Mouse (Mus musculus): ENCODE measurements at regions not wholly inside any gene's neighbourhood (a gene's known extent, or its start where the extent isn't known, plus 50 kb on each side); places are given as distances from the start of the nearest gene placed in this dataset.

- ATAC-seq (replicated peaks; ENCODE audit: extremely low read depth, insufficient read depth, low FRiP score), result no peak
- Histone ChIP-seq H3K4me2 (ENCODE audit: low read depth, low read length) (no peak overlapping the region), H3K9ac (ENCODE audit: low read length) (no peak overlapping the region), H3K9me3 (replicated peaks; ENCODE audit: control insufficient read depth, low read length) (no peaks in the 10 kb centered on the region), H3K27ac (ENCODE audit: low read length) (no peak overlapping the region), H3K4me1 (ENCODE audit: control insufficient read depth, insufficient read depth, low read length) (no peaks in the 10 kb centered on the region), H3K36me3 (ENCODE audit: control insufficient read depth, insufficient read depth) (no peaks in the 10 kb centered on the region), H3K27me3 (ENCODE audit: control insufficient read depth, insufficient read depth, low read length) (no peaks in the 10 kb centered on the region), H3K4me3 (ENCODE audit: low read length) (no peak overlapping the region)
- 72% methylated on average over 4 of the region's 4 CpGs for WGBS
Measured at GRCm38 (mm10) chr9:34143131-34143795, 342.4 kb upstream of the Kirrel3 start.

GRCm38 (mm10) chr9:34155240-34156019, 330.3 kb upstream of the Kirrel3 start:
- H3K4me2 ChIP-seq (ENCODE audit: low read depth, low read length), result no peak overlapping the region
- ATAC-seq (replicated peaks; ENCODE audit: extremely low read depth, insufficient read depth, low FRiP score), result no peak

DNA sequence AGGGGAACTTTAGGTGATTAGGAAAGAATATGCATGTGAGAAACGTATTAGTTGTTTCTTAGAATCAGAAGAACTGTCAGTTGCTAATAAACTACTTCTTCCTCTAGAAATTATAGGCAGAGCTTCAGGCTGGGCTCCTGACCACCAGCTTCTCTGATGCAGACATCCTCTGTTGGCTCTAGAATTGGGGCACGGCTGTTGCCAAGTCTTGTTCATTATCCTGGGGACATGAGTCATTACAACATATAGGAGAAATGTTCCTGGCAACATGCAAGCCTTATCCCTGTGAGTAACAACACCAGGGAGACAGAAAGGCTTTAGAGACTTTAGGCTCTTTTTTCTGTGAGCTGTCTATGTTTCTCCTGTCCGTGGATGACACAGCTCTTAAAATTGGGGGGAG, 329.1 kb upstream of the Kirrel3 start:
- Histone ChIP-seq H3K4me1 (ENCODE audit: control insufficient read depth, insufficient read depth, low read length) (no peaks in the 10 kb centered on the region), H3K27me3 (ENCODE audit: control insufficient read depth, insufficient read depth, low read length) (no peaks in the 10 kb centered on the region), H3K9ac (ENCODE audit: low read length) (no peak overlapping the region), H3K4me2 (ENCODE audit: low read depth, low read length) (no peak overlapping the region), H3K4me3 (ENCODE audit: low read length) (no peak overlapping the region), H3K36me3 (ENCODE audit: control insufficient read depth, insufficient read depth) (no peaks in the 10 kb centered on the region), H3K27ac (ENCODE audit: low read length) (no peak overlapping the region), H3K9me3 (replicated peaks; ENCODE audit: control insufficient read depth, low read length) (no peaks in the 10 kb centered on the region)
- WGBS, result 46% methylated on average over 3 of the region's 3 CpGs
- no peak for ATAC-seq (replicated peaks; ENCODE audit: extremely low read depth, insufficient read depth, low FRiP score)

More at GRCm38 (mm10) chr9:34155240-34156019, 330.3 kb upstream of the Kirrel3 start:
- WGBS, result 64% methylated on average over 11 of the region's 11 CpGs
- H3K4me1 ChIP-seq (ENCODE audit: control insufficient read depth, insufficient read depth, low read length), result no peaks in the 10 kb centered on the region
- H3K4me3 ChIP-seq (ENCODE audit: low read length), result no peak overlapping the region
- H3K9me3 ChIP-seq (replicated peaks; ENCODE audit: control insufficient read depth, low read length), result no peaks in the 10 kb centered on the region
- H3K27ac ChIP-seq (ENCODE audit: low read length), result no peak overlapping the region
- H3K9ac ChIP-seq (ENCODE audit: low read length), result no peak overlapping the region
- no peaks in the 10 kb centered on the region for H3K27me3 ChIP-seq (ENCODE audit: control insufficient read depth, insufficient read depth, low read length)
- H3K36me3 ChIP-seq (ENCODE audit: control insufficient read depth, insufficient read depth), result no peaks in the 10 kb centered on the region

GRCm38 (mm10) chr9:34161119-34161518, 324.6 kb upstream of the Kirrel3 start:
- Histone ChIP-seq H3K27me3 (ENCODE audit: control insufficient read depth, insufficient read depth, low read length) (no peaks in the 10 kb centered on the region), H3K4me3 (ENCODE audit: low read length) (no peak overlapping the region), H3K36me3 (ENCODE audit: control insufficient read depth, insufficient read depth) (no peaks in the 10 kb centered on the region), H3K4me1 (ENCODE audit: control insufficient read depth, insufficient read depth, low read length) (no peaks in the 10 kb centered on the region), H3K4me2 (ENCODE audit: low read depth, low read length) (no peak overlapping the region), H3K27ac (ENCODE audit: low read length) (no peak overlapping the region), H3K9ac (ENCODE audit: low read length) (no peak overlapping the region), H3K9me3 (replicated peaks; ENCODE audit: control insufficient read depth, low read length) (no peaks in the 10 kb centered on the region)
- ATAC-seq (replicated peaks; ENCODE audit: extremely low read depth, insufficient read depth, low FRiP score), result no peak
- 57% methylated on average over 3 of the region's 3 CpGs for WGBS

GRCm38 (mm10) chr9:34186314-34186713, 299.4 kb upstream of the Kirrel3 start:
- Histone ChIP-seq H3K4me1 (ENCODE audit: control insufficient read depth, insufficient read depth, low read length) (no peaks in the 10 kb centered on the region), H3K4me2 (ENCODE audit: low read depth, low read length) (no peak overlapping the region), H3K4me3 (ENCODE audit: low read length) (no peak overlapping the region), H3K9ac (ENCODE audit: low read length) (no peak overlapping the region), H3K27ac (ENCODE audit: low read length) (no peak overlapping the region), H3K9me3 (replicated peaks; ENCODE audit: control insufficient read depth, low read length) (no peaks in the 10 kb centered on the region), H3K36me3 (ENCODE audit: control insufficient read depth, insufficient read depth) (no peaks in the 10 kb centered on the region), H3K27me3 (ENCODE audit: control insufficient read depth, insufficient read depth, low read length) (no peaks in the 10 kb centered on the region)
- ATAC-seq (replicated peaks; ENCODE audit: extremely low read depth, insufficient read depth, low FRiP score), result no peak
- WGBS, result 54% methylated on average over 4 of the region's 4 CpGs

- Histone ChIP-seq H3K9ac (ENCODE audit: low read length) (no peak overlapping the region), H3K4me3 (ENCODE audit: low read length) (no peak overlapping the region), H3K4me2 (ENCODE audit: low read depth, low read length) (no peak overlapping the region), H3K27me3 (ENCODE audit: control insufficient read depth, insufficient read depth, low read length) (no peaks in the 10 kb centered on the region), H3K9me3 (replicated peaks; ENCODE audit: control insufficient read depth, low read length) (no peaks in the 10 kb centered on the region), H3K36me3 (ENCODE audit: control insufficient read depth, insufficient read depth) (no peaks in the 10 kb centered on the region), H3K27ac (ENCODE audit: low read length) (no peak overlapping the region), H3K4me1 (ENCODE audit: control insufficient read depth, insufficient read depth, low read length) (no peaks in the 10 kb centered on the region)
- ATAC-seq (replicated peaks; ENCODE audit: extremely low read depth, insufficient read depth, low FRiP score), result no peak
Measured at GRCm38 (mm10) chr9:34192542-34192941, 293.2 kb upstream of the Kirrel3 start.

- no peak for ATAC-seq (replicated peaks; ENCODE audit: extremely low read depth, insufficient read depth, low FRiP score)
- Histone ChIP-seq H3K36me3 (ENCODE audit: control insufficient read depth, insufficient read depth) (no peaks in the 10 kb centered on the region), H3K27ac (ENCODE audit: low read length) (no peak overlapping the region), H3K4me1 (ENCODE audit: control insufficient read depth, insufficient read depth, low read length) (0 out of 2 replicates have a peak, but pooled peaks cover 3% of the 10 kb centered on the region), H3K27me3 (ENCODE audit: control insufficient read depth, insufficient read depth, low read length) (no peaks in the 10 kb centered on the region), H3K9ac (ENCODE audit: low read length) (no peak overlapping the region), H3K9me3 (replicated peaks; ENCODE audit: control insufficient read depth, low read length) (no peaks in the 10 kb centered on the region), H3K4me3 (ENCODE audit: low read length) (no peak overlapping the region), H3K4me2 (ENCODE audit: low read depth, low read length) (no peak overlapping the region)
- WGBS, result 41% methylated on average over 13 of the region's 13 CpGs
Measured at GRCm38 (mm10) chr9:34202122-34202941, 283.4 kb upstream of the Kirrel3 start.

DNA sequence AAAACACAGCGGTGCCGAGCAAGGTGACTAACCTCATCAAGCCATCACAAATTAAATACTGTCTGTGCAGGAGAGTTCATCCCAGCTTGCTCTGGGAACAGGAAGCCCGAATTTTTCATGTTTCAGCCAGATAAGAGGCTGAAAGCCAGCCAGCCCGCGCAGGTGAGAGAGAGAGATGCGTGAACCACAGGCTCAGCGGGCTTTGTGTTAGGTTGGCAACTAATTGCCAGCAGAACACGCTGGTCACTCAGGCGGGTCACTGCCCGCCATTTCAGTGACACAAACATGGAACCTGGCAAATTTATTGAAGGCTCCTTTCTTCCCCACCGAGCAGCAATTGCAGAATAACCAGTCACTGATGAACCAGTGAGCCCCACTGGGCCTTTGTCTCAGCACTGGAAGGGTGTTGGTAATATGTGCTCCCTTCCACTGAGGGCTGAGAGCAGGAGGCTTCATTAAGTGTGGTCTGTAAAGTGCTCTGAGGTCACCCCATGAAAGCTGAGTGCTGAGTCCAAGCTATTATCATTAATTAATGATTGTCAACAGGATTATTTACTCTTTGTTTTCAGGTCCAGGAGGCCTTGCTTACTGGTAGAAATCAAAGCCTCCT, 282.6 kb upstream of the Kirrel3 start:
- no peak overlapping the region for H3K9ac ChIP-seq (ENCODE audit: low read length)
- no peaks in the 10 kb centered on the region for H3K9me3 ChIP-seq (replicated peaks; ENCODE audit: control insufficient read depth, low read length)
- no peak overlapping the region for H3K4me3 ChIP-seq (ENCODE audit: low read length)
- 0 out of 2 replicates have a peak, but pooled peaks cover 3% of the 10 kb centered on the region for H3K4me1 ChIP-seq (ENCODE audit: control insufficient read depth, insufficient read depth, low read length)
- no peaks in the 10 kb centered on the region for H3K27me3 ChIP-seq (ENCODE audit: control insufficient read depth, insufficient read depth, low read length)
- H3K36me3 ChIP-seq (ENCODE audit: control insufficient read depth, insufficient read depth), result no peaks in the 10 kb centered on the region
- ATAC-seq (replicated peaks; ENCODE audit: extremely low read depth, insufficient read depth, low FRiP score), result no peak
- H3K4me2 ChIP-seq (ENCODE audit: low read depth, low read length), result no peak overlapping the region
- 53% methylated on average over 11 of the region's 11 CpGs for WGBS
- no peak overlapping the region for H3K27ac ChIP-seq (ENCODE audit: low read length)
